Mouse (Mus musculus) spleen, adult 2 months (tissue): ENCODE results near the gene Ptgis.

Source experiments
- CTCF ChIP-seq: fragments of 200-500 bp; IDR thresholded peaks from 2 replicates; pipeline ENCODE4 v1.5.1; 2011; ENCODE audit warnings: mild to moderate bottlenecking, inconsistent platforms; ENCODE audit not compliant: insufficient read depth, insufficient read length, insufficient replicate concordance; ENCODE audit errors: extremely low read depth
- POLR2A ChIP-seq: fragments of 200-500 bp; IDR thresholded peaks from 2 replicates; pipeline ENCODE4 v1.6.1; 2011; ENCODE audit warnings: low read depth, low read length, inconsistent platforms

GRCm38 (mm10) chr2:167201463-167202291, 38.7 kb downstream of the Ptgis start:
- TF ChIP-seq CTCF: no peak
- no peak for TF ChIP-seq POLR2A
